Mouse (Mus musculus) heart, adult 2 months (tissue): ENCODE results near the gene Creb3. TPM values are rescaled to one million over a fixed set of nuclear protein-coding genes. Genes with fewer than 3 reads are reported as not detected.

Experiments used
- DNase-seq, 2 experiments: peaks; one replicate each; pipeline ENCODE4 v3.0.0; 2021
- H3K27ac ChIP-seq: fragments of 200-600 bp; 2 replicates; pipeline ENCODE4 v1.8.1; 2022
- H3K27me3 ChIP-seq: fragments of 200-500 bp; 2 replicates; pipeline ENCODE4 v1.6.1; 2012; ENCODE audit warnings: mild to moderate bottlenecking, low read length, inconsistent platforms, mixed read lengths; ENCODE audit not compliant: control insufficient read depth, insufficient read depth
- H3K36me3 ChIP-seq: fragments of 200-500 bp; 2 replicates; pipeline ENCODE4 v1.6.1; 2012; ENCODE audit warnings: low read length, inconsistent platforms; ENCODE audit not compliant: control insufficient read depth, insufficient read depth
- H3K4me1 ChIP-seq: fragments of 200-500 bp; 2 replicates; pipeline ENCODE4 v1.6.1; 2011; ENCODE audit warnings: low read length; ENCODE audit not compliant: control insufficient read depth, insufficient read depth
- H3K4me3 ChIP-seq: fragments of 200-600 bp; 2 replicates; pipeline ENCODE4 v1.8.1; 2022
- H3K79me2 ChIP-seq: fragments of 200-500 bp; replicated peaks from 2 replicates; pipeline ENCODE4 v1.6.1; 2012; ENCODE audit warnings: mild to moderate bottlenecking, inconsistent platforms, low read length, moderate library complexity, mixed read lengths; ENCODE audit not compliant: control insufficient read depth, insufficient read depth
- H3K9ac ChIP-seq: fragments of 200-500 bp; 2 replicates; pipeline ENCODE4 v1.6.1; 2012; ENCODE audit warnings: low read depth, mild to moderate bottlenecking, control low read depth, inconsistent platforms, low read length, mixed read lengths
- CTCF ChIP-seq: fragments of 200-600 bp; IDR thresholded peaks from 2 replicates; pipeline ENCODE4 v1.8.1; 2022; ENCODE audit warnings: antibody characterized with exemption, mild to moderate bottlenecking, moderate library complexity
- EP300 ChIP-seq: fragments of 200-500 bp; IDR thresholded peaks from 2 replicates; pipeline ENCODE4 v1.6.1; 2011; ENCODE audit warnings: low read depth, low read length, control low read depth; ENCODE audit not compliant: insufficient read depth
- POLR2A ChIP-seq: fragments of 200-500 bp; IDR thresholded peaks from 2 replicates; pipeline ENCODE4 v1.6.1; 2011; ENCODE audit warnings: mild to moderate bottlenecking, low read depth, low read length, control low read depth; ENCODE audit not compliant: insufficient read depth
- WGBS: fragments of 180-500 bp; shearing (Covaris S2); methylation state at CpG from one replicate; pipeline ENCODE4 v1.1.7; 2018; 5-methylcytosine and 5-hydroxymethylcytosine counted together
- intact Hi-C: fragments of 180-260 bp; cut with DNase I; formaldehyde crosslinking; loops from one replicate; pipeline ENCODE4 v1.15.1; 2025
- polyA plus RNA-seq: library from polyadenylated mRNA; depleted of rRNA; stranded (reverse); fragments of >200 nt; gene quantifications from 2 replicates; pipeline ENCODE4 v1.2.3, GENCODE M21; 2012
- total RNA-seq, 2 experiments: library from RNA; stranded (reverse); gene quantifications; 2 replicates each; pipeline ENCODE4 v1.2.3; 2021

The Creb3 gene
- total and polyA plus RNA-seq, 3 experiments, result 29.8 to 46.5 (median 44.0) TPM

GRCm38 (mm10) chr4:43519551-43519950, 42.6 kb upstream of the Creb3 start:
- peak in 1 of 2 experiments; percentile 16 for DNase-seq
- no peaks in the 10 kb centered on the region for H3K27me3 ChIP-seq
- WGBS, result 45% methylated on average over 10 of the region's 10 CpGs
- H3K27ac ChIP-seq, result no peak overlapping the region; the same call in 1 of the 2 replicates
- peak overlapping the region; percentile 15; the same call in 1 of the 2 replicates for H3K4me3 ChIP-seq
- TF ChIP-seq POLR2A (no peak), CTCF (no peak), EP300 (no peak)
- intact Hi-C loops, result no loop called here
- H3K9ac ChIP-seq, result no peak overlapping the region
- H3K4me1 ChIP-seq, result no peaks in the 10 kb centered on the region; the same call in 1 of the 2 replicates
- no peaks in the 10 kb centered on the region for H3K79me2 ChIP-seq
- H3K36me3 ChIP-seq, result no peaks in the 10 kb centered on the region

GRCm38 (mm10) chr4:43519956-43520355, 42.2 kb upstream of the Creb3 start:
- TF ChIP-seq POLR2A (no peak), EP300 (no peak), CTCF (no peak)
- Histone ChIP-seq H3K79me2 (no peaks in the 10 kb centered on the region), H3K27me3 (no peaks in the 10 kb centered on the region), H3K27ac (peak overlapping the region; percentile 56), H3K9ac (no peak overlapping the region), H3K4me3 (peak overlapping the region; percentile 15; the same call in 1 of the 2 replicates), H3K36me3 (no peaks in the 10 kb centered on the region), H3K4me1 (no peaks in the 10 kb centered on the region; the same call in 1 of the 2 replicates)
- DNase-seq, result peak; percentile 88 to 92
- WGBS, result 18% methylated on average over 6 of the region's 6 CpGs
- intact Hi-C loops, result no loop called here

GRCm38 (mm10) chr4:43527880-43528279, 34.3 kb upstream of the Creb3 start:
- no peaks in the 10 kb centered on the region for H3K36me3 ChIP-seq
- no peak overlapping the region for H3K4me3 ChIP-seq
- DNase-seq, result peak in 1 of 2 experiments; percentile 18
- no peaks in the 10 kb centered on the region for H3K27me3 ChIP-seq
- H3K79me2 ChIP-seq, result no peaks in the 10 kb centered on the region
- intact Hi-C loops, result loop anchor here (2.0 kb wide), 1 partner anchor 85 kb away; no protein-coding TSS in a partner anchor
- 70% methylated on average over 5 of the region's 5 CpGs for WGBS
- no peak overlapping the region for H3K9ac ChIP-seq
- no peak overlapping the region for H3K27ac ChIP-seq
- peak; percentile 54 for TF ChIP-seq CTCF
- TF ChIP-seq POLR2A, result no peak
- peaks cover 3% of the 10 kb centered on the region; the same call in 1 of the 2 replicates for H3K4me1 ChIP-seq

- DNase-seq, result peak in 1 of 2 experiments; percentile 16
- Histone ChIP-seq H3K36me3 (no peaks in the 10 kb centered on the region), H3K4me3 (no peak overlapping the region), H3K9ac (no peak overlapping the region), H3K27me3 (no peaks in the 10 kb centered on the region), H3K79me2 (no peaks in the 10 kb centered on the region), H3K4me1 (peaks cover 3% of the 10 kb centered on the region; the same call in 1 of the 2 replicates), H3K27ac (no peak overlapping the region)
- peak; percentile 48 for TF ChIP-seq CTCF
- TF ChIP-seq POLR2A, result no peak
- TF ChIP-seq EP300, result no peak
- 87% methylated on average over 9 of the region's 9 CpGs for WGBS
- intact Hi-C loops, result no loop called here
Observed at GRCm38 (mm10) chr4:43528487-43528886, 33.6 kb upstream of the Creb3 start.

GRCm38 (mm10) chr4:43530081-43530501, 32.0 kb upstream of the Creb3 start:
- intact Hi-C loops, result loop anchor here (5.0 kb wide), 1 partner anchor 42 kb away; no protein-coding TSS in a partner anchor
- no peaks in the 10 kb centered on the region for H3K36me3 ChIP-seq
- H3K4me3 ChIP-seq, result no peak overlapping the region
- no peak for DNase-seq
- no peak overlapping the region for H3K27ac ChIP-seq
- peaks cover 3% of the 10 kb centered on the region; the same call in 1 of the 2 replicates for H3K4me1 ChIP-seq
- H3K79me2 ChIP-seq, result no peaks in the 10 kb centered on the region
- no peaks in the 10 kb centered on the region for H3K27me3 ChIP-seq
- WGBS, result 15% methylated on average over 8 of the region's 8 CpGs
- TF ChIP-seq EP300 (no peak), POLR2A (no peak), CTCF (no peak)
- H3K9ac ChIP-seq, result no peak overlapping the region

GRCm38 (mm10) chr4:43530581-43530980, 31.6 kb upstream of the Creb3 start:
- no peaks in the 10 kb centered on the region for H3K36me3 ChIP-seq
- no peak overlapping the region for H3K27ac ChIP-seq
- no peaks in the 10 kb centered on the region for H3K79me2 ChIP-seq
- no peaks in the 10 kb centered on the region for H3K27me3 ChIP-seq
- no peak overlapping the region for H3K4me3 ChIP-seq
- 20% methylated on average over 7 of the region's 7 CpGs for WGBS
- H3K4me1 ChIP-seq, result peaks cover 3% of the 10 kb centered on the region; the same call in 1 of the 2 replicates
- peak; percentile 72 to 80 for DNase-seq
- intact Hi-C loops, result loop anchor here (5.0 kb wide), 1 partner anchor 42 kb away; no protein-coding TSS in a partner anchor
- TF ChIP-seq POLR2A (0 out of 2 replicates have a peak, but pooled peaks have one; percentile 12), EP300 (0 out of 2 replicates have a peak, but pooled peaks have one; percentile 53), CTCF (peak; percentile 92)
- H3K9ac ChIP-seq, result no peak overlapping the region
